Mouse (Mus musculus) liver, embryonic 14.5 days (tissue): ENCODE measurements at regions not wholly inside any gene's neighbourhood (a gene's known extent, or its start where the extent isn't known, plus 50 kb on each side); places are given as distances from the start of the nearest gene placed in this dataset.

Source experiments
- CTCF ChIP-seq: IDR thresholded peaks from 2 replicates; pipeline ENCODE4 v1.5.1; 2016; ENCODE audit warnings: antibody characterized with exemption, low read depth, control low read depth
- EP300 ChIP-seq: IDR thresholded peaks from 2 replicates; pipeline ENCODE4 v1.6.1; 2016; ENCODE audit warnings: antibody characterized with exemption, low read depth

- TF ChIP-seq EP300 (no peak), CTCF (no peak)
These were observed 102.5 kb upstream of the Tmem178 start for GRCm38 (mm10) chr17:80841903-80842302.
